Mouse (Mus musculus): ENCODE results near the gene Pga5. TPM values are rescaled to one million over a fixed set of nuclear protein-coding genes. Genes with fewer than 3 reads are reported as not detected.

Pga5 gene
- polyA plus RNA-seq, 1 experiment: not detected

- TF ChIP-seq CTCF (IDR thresholded peaks at IDR 0.05; ENCODE audit: borderline replicate concordance, insufficient read depth, low read depth, low read length) (no peak), POLR2A (IDR thresholded peaks at IDR 0.05; ENCODE audit: borderline replicate concordance, insufficient read depth, low read length) (no peak)
- peak; percentile 67 to 77 for DNase-seq
- Histone ChIP-seq H3K27me3 (ENCODE audit: control insufficient read depth, insufficient read depth, low read length) (no peaks in the 10 kb centered on the region), H3K4me3 (replicated peaks; ENCODE audit: insufficient read depth, low read depth, low read length) (no peak overlapping the region), H3K4me1 (ENCODE audit: control insufficient read depth, insufficient read depth, low read length) (peaks cover 57% of the 10 kb centered on the region), H3K27ac (ENCODE audit: insufficient read depth, low read length) (peak overlapping the region; percentile 84)
- 12% methylated on average over 6 of the region's 6 CpGs for WGBS
These were observed 23.3 kb upstream of the Pga5 start for GRCm38 (mm10) chr19:10701013-10701726.

GRCm38 (mm10) chr19:10699851-10700250 lies 22.0 kb upstream of the Pga5 start:
- DNase-seq: no peak
- Histone ChIP-seq H3K27me3 (ENCODE audit: control insufficient read depth, insufficient read depth, low read length) (no peaks in the 10 kb centered on the region), H3K27ac (ENCODE audit: insufficient read depth, low read length) (no peak overlapping the region; the same call in 1 of the 2 replicates), H3K4me1 (ENCODE audit: control insufficient read depth, insufficient read depth, low read length) (peaks cover 53% of the 10 kb centered on the region), H3K4me3 (replicated peaks; ENCODE audit: insufficient read depth, low read depth, low read length) (no peak overlapping the region)
- WGBS: 85% methylated on average over 9 of the region's 9 CpGs
- TF ChIP-seq POLR2A (IDR thresholded peaks at IDR 0.05; ENCODE audit: borderline replicate concordance, insufficient read depth, low read length): no peak
- TF ChIP-seq CTCF (IDR thresholded peaks at IDR 0.05; ENCODE audit: borderline replicate concordance, insufficient read depth, low read depth, low read length): no peak

- no peak for TF ChIP-seq CTCF (IDR thresholded peaks at IDR 0.05; ENCODE audit: borderline replicate concordance, insufficient read depth, low read depth, low read length)
- no peak for TF ChIP-seq POLR2A (IDR thresholded peaks at IDR 0.05; ENCODE audit: borderline replicate concordance, insufficient read depth, low read length)
- WGBS: 31% methylated on average over 9 of the region's 9 CpGs
- Histone ChIP-seq H3K4me3 (replicated peaks; ENCODE audit: insufficient read depth, low read depth, low read length) (no peak overlapping the region), H3K27me3 (ENCODE audit: control insufficient read depth, insufficient read depth, low read length) (no peaks in the 10 kb centered on the region), H3K4me1 (ENCODE audit: control insufficient read depth, insufficient read depth, low read length) (peaks cover 47% of the 10 kb centered on the region), H3K27ac (ENCODE audit: insufficient read depth, low read length) (peak overlapping the region; percentile 46)
- peak; percentile 19 to 28 for DNase-seq
These were observed 20.5 kb upstream of the Pga5 start for GRCm38 (mm10) chr19:10698131-10698991.

GRCm38 (mm10) chr19:10695801-10696200 lies 17.9 kb upstream of the Pga5 start:
- no peak overlapping the region for H3K27ac ChIP-seq (ENCODE audit: insufficient read depth, low read length)
- H3K27me3 ChIP-seq (ENCODE audit: control insufficient read depth, insufficient read depth, low read length): no peaks in the 10 kb centered on the region
- TF ChIP-seq POLR2A (IDR thresholded peaks at IDR 0.05; ENCODE audit: borderline replicate concordance, insufficient read depth, low read length): no peak
- TF ChIP-seq CTCF (IDR thresholded peaks at IDR 0.05; ENCODE audit: borderline replicate concordance, insufficient read depth, low read depth, low read length): no peak
- WGBS: 64% methylated on average over 7 of the region's 7 CpGs
- H3K4me3 ChIP-seq (replicated peaks; ENCODE audit: insufficient read depth, low read depth, low read length): no peak overlapping the region
- no peak for DNase-seq
- H3K4me1 ChIP-seq (ENCODE audit: control insufficient read depth, insufficient read depth, low read length): peaks cover 24% of the 10 kb centered on the region

GRCm38 (mm10) chr19:10693926-10694682 lies 16.2 kb upstream of the Pga5 start:
- TF ChIP-seq POLR2A (IDR thresholded peaks at IDR 0.05; ENCODE audit: borderline replicate concordance, insufficient read depth, low read length) (no peak), CTCF (IDR thresholded peaks at IDR 0.05; ENCODE audit: borderline replicate concordance, insufficient read depth, low read depth, low read length) (no peak)
- no peak overlapping the region for H3K4me3 ChIP-seq (replicated peaks; ENCODE audit: insufficient read depth, low read depth, low read length)
- no peak overlapping the region for H3K27ac ChIP-seq (ENCODE audit: insufficient read depth, low read length)
- DNase-seq: no peak
- H3K27me3 ChIP-seq (ENCODE audit: control insufficient read depth, insufficient read depth, low read length): no peaks in the 10 kb centered on the region
- 79% methylated on average over 10 of the region's 10 CpGs for WGBS
- peaks cover 13% of the 10 kb centered on the region for H3K4me1 ChIP-seq (ENCODE audit: control insufficient read depth, insufficient read depth, low read length)

GRCm38 (mm10) chr19:10692361-10692760 lies 14.5 kb upstream of the Pga5 start:
- DNase-seq: no peak
- Histone ChIP-seq H3K4me3 (replicated peaks; ENCODE audit: insufficient read depth, low read depth, low read length) (no peak overlapping the region), H3K27ac (ENCODE audit: insufficient read depth, low read length) (no peak overlapping the region), H3K4me1 (ENCODE audit: control insufficient read depth, insufficient read depth, low read length) (peaks cover 8% of the 10 kb centered on the region; the same call in 1 of the 2 replicates), H3K27me3 (ENCODE audit: control insufficient read depth, insufficient read depth, low read length) (no peaks in the 10 kb centered on the region)
- no peak for TF ChIP-seq CTCF (IDR thresholded peaks at IDR 0.05; ENCODE audit: borderline replicate concordance, insufficient read depth, low read depth, low read length)
- TF ChIP-seq POLR2A (IDR thresholded peaks at IDR 0.05; ENCODE audit: borderline replicate concordance, insufficient read depth, low read length): no peak
- 91% methylated on average over 4 of the region's 4 CpGs for WGBS

GRCm38 (mm10) chr19:10691660-10692059 lies 13.8 kb upstream of the Pga5 start:
- no peaks in the 10 kb centered on the region for H3K27me3 ChIP-seq (ENCODE audit: control insufficient read depth, insufficient read depth, low read length)
- H3K4me1 ChIP-seq (ENCODE audit: control insufficient read depth, insufficient read depth, low read length): peaks cover 8% of the 10 kb centered on the region; the same call in 1 of the 2 replicates
- H3K4me3 ChIP-seq (replicated peaks; ENCODE audit: insufficient read depth, low read depth, low read length): no peak overlapping the region
- 71% methylated on average over 3 of the region's 3 CpGs for WGBS
- TF ChIP-seq POLR2A (IDR thresholded peaks at IDR 0.05; ENCODE audit: borderline replicate concordance, insufficient read depth, low read length): no peak
- TF ChIP-seq CTCF (IDR thresholded peaks at IDR 0.05; ENCODE audit: borderline replicate concordance, insufficient read depth, low read depth, low read length): no peak
- DNase-seq: no peak
- no peak overlapping the region for H3K27ac ChIP-seq (ENCODE audit: insufficient read depth, low read length)
